Mouse (Mus musculus) embryonic fibroblast, embryonic 13.5 days (primary cell): ENCODE data around the gene Pradc1. TPM values are rescaled to one million over a fixed set of nuclear protein-coding genes. Genes with fewer than 3 reads are reported as not detected.

Experiments
- H3K27ac ChIP-seq: 2 replicates; pipeline ENCODE4 v1.5.1; 2012; ENCODE audit warnings: low read length, control low read depth, inconsistent platforms; ENCODE audit not compliant: insufficient read depth
- H3K4me1 ChIP-seq: 2 replicates; pipeline ENCODE4 v1.6.1; 2011; ENCODE audit warnings: low read length; ENCODE audit not compliant: control insufficient read depth, insufficient read depth
- H3K4me3 ChIP-seq: 2 replicates; pipeline ENCODE4 v1.5.1; 2011; ENCODE audit warnings: mild to moderate bottlenecking, control low read depth, low read length; ENCODE audit not compliant: insufficient read depth
- CTCF ChIP-seq: IDR thresholded peaks from 2 replicates; pipeline ENCODE4 v1.5.1; 2011; ENCODE audit warnings: mild to moderate bottlenecking, control low read depth, low read length, moderate library complexity, borderline replicate concordance; ENCODE audit not compliant: insufficient read depth
- POLR2A ChIP-seq: IDR thresholded peaks from 2 replicates; pipeline ENCODE4 v1.6.1; 2011; ENCODE audit warnings: low read depth, mild to moderate bottlenecking, control low read depth, low read length, moderate library complexity
- polyA plus RNA-seq: library from polyadenylated mRNA; stranded (reverse); fragments of >200 nt; gene quantifications from 2 replicates; pipeline ENCODE4 v1.2.4, GENCODE M21; 2011; ENCODE audit warnings: low read depth; ENCODE audit not compliant: missing spikeins, insufficient read length

Pradc1 gene
- polyA plus RNA-seq, 1 experiment = 9.9 TPM

DNA sequence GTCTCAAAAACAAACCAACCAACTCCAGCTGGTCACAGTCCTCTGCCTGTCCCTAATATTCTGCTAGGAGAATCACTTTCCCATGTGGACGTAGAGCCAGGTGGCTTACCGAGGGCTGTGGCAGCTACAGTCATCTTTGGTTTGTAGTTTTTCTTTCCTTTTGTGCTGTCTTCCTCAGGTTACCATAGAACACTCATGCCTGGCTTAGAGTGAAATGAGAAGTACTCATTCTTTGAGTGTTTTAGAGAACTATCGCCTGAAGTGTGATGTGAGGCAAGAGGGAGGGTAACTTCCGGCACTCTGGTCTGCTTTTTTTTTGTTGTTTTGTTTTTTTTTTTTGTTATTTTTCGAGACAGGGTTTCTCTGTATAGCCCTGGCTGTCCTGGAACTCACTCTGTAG lies 17.9 kb downstream of the Pradc1 start:
- no peak overlapping the region for H3K4me3 ChIP-seq
- H3K4me1 ChIP-seq = peaks cover 13% of the 10 kb centered on the region
- H3K27ac ChIP-seq = no peak overlapping the region
- TF ChIP-seq POLR2A (no peak), CTCF (no peak)

DNA sequence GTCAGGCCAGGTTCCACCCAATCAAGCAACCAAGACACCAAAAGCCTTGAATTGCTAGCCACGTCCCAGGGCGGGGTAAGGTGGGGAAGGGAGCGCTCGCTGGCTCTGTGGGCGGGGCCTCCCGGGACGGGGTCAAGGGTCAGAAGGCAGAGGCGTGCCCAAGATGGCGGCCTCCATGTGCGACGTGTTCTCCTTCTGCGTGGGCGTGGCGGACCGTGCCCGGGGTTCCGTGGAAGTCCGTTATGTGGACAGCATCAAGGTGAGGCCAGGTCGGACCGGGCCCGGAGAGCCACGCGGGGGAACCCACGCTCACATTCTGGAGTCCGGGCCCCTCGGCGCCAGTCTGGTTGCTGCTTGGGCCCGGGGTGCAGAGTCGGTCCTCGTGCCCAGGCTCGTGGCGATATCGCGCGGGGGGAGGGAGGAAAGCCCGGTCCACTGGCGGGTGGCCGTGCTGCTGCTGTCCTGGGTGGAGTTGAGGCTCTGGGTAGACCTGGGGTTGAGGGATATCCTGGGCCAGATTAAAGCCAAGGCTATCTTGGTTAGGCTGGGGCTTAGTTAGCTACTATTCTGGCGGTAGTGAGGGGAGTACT lies 19.8 kb downstream of the Pradc1 start, which contains the start of gene Smyd5:
TSS of gene Smyd5 (plus strand) at position 148 of the 590 bp plus-strand sequence.
- TF ChIP-seq CTCF (no peak), POLR2A (peak; percentile 72)
- Histone ChIP-seq H3K4me1 (peaks cover 9% of the 10 kb centered on the region), H3K4me3 (peak within 1 kb of the TSS; percentile 90), H3K27ac (no peak within 1 kb of the TSS)

DNA sequence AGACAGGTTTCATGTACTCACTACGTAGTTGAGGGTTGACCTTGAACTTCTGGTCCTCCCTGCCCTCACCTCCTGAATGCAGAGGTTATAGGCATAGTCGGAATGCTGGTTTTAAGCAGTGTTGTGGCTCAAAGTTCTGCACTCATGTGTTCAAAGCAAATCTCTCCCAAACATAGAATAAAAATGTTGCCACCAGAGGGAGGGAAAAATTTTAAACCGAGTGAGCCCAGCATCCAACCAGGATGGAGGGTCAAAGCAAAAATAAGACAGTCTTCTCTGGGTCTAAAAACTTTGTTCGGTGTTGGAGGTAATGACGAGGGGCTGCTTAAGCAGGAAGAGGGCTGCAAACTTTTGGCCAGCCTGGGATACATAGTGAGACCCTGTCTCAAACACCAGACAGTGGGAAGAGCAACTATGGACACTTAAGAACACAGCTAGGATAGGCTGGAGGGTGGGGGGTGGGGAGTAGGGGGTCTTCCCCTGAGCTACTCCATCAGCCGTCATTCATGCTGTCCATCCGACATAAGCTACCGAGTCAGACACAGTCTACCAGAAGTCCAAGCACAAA lies 20.4 kb downstream of the Pradc1 start:
- no peak for TF ChIP-seq CTCF
- TF ChIP-seq POLR2A = no peak

DNA sequence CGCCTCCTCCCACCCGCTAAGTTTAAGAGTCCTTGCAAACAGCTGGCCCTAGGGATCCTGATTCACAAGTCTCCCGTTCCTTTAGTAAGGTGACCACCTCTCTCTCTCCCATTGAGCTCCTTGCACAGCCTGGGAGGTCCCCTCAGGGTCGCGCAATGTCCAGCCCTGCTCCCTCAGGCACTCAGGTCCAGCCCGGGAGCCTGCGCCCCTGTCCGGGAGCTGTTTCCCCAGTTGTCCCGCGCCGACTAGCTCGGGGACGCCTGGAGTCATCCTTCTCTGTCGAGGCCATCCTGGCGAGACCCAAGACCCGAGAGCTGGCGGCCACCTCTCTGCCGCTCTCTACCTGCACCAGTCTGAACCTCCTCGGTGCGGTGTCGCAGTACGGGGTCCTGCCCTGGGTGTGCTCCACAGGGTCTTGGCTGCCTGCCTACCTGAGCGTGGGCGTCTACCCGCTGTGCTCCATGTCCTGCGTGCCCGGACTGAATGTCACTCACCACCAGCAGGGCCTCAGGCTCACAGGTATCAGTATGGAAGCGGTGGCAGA lies 27.9 kb downstream of the Pradc1 start, which contains the start of gene Noto:
TSS of gene Noto (plus strand) at position 51 of the 544 bp plus-strand sequence.
- TF ChIP-seq CTCF (no peak), POLR2A (no peak)
- Histone ChIP-seq H3K4me1 (no peaks in the 10 kb centered on the region), H3K4me3 (no peak within 1 kb of the TSS), H3K27ac (no peak within 1 kb of the TSS)

More for the DNA sequence above, 20.4 kb downstream of the Pradc1 start:
- Histone ChIP-seq H3K4me1 (peaks cover 7% of the 10 kb centered on the region), H3K4me3 (peak overlapping the region; percentile 90), H3K27ac (no peak overlapping the region)

DNA sequence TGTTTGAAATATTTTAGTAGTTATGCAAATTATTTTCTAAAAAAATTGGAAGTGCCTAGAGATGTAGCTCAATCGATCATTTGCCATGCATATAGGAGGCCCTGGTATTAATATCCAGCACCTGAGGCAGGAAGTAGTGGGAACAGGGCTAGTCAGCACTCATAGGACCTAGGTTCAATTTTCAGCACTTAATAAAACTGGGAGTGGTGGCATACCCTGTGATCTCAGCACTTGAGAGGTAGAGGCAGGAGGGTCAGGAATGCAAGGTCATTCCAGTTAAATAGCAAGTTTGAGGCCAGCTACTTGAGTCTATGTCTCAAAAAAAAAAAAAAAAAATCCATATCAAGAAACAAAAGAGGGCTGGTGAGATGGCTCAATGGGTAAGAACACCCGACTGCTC lies 32.6 kb downstream of the Pradc1 start:
- TF ChIP-seq CTCF (no peak), POLR2A (no peak)
- H3K4me3 ChIP-seq = no peak overlapping the region
- no peak overlapping the region for H3K27ac ChIP-seq

DNA sequence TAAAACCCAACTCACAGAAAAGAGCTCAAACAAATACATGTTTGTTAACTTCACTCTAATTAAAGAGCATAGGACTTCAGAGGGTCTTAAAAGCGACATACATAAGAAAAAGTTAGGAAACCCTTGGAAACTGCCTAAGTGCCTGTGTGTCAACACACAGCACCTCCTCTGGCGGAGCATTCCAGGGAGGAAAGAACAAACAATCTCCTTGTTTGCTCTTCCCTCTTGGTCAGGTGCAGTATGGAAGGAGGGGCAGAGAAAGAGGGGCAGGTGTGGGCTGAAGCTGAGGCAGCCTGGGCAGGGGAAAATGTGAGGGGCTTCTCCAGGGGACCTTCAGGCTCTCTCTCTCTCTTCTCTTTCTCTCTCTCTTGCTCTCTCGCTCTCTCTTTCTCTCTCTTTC lies 35.9 kb downstream of the Pradc1 start:
- no peaks in the 10 kb centered on the region for H3K4me1 ChIP-seq
- H3K27ac ChIP-seq = no peak overlapping the region
- TF ChIP-seq CTCF = no peak
- TF ChIP-seq POLR2A = no peak

More for the DNA sequence above, 32.6 kb downstream of the Pradc1 start:
- H3K4me1 ChIP-seq = no peaks in the 10 kb centered on the region

DNA sequence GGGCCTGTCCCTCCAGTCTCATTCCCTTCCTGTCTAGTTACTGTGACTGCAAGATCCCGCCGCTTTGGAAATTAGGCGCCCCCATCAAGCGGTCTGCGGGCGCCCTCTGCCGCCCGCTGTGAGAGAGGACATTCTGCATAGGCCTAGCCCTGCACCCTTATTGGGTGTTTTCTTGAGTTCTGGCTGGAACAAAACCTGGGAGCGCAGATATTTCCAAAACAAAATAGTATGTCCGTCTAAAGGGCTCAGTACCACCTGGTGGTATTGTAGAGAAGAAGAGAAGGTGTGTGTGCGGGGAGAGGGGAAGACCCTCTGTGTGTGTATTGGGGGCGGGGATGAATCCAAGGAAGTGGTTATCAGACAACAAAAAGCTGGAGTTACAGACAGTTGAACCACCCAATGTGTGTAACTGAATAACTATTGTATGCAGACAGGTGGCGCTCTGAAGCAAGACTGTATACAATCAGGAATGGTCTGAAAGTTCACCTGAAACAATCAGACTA lies 40.9 kb downstream of the Pradc1 start:
- Histone ChIP-seq H3K4me3 (no peak overlapping the region), H3K27ac (no peak overlapping the region), H3K4me1 (no peaks in the 10 kb centered on the region)
- peak; percentile 47; the same call in 1 of the 2 replicates for TF ChIP-seq CTCF
- no peak for TF ChIP-seq POLR2A

More for the DNA sequence above, 35.9 kb downstream of the Pradc1 start:
- no peak overlapping the region for H3K4me3 ChIP-seq

DNA sequence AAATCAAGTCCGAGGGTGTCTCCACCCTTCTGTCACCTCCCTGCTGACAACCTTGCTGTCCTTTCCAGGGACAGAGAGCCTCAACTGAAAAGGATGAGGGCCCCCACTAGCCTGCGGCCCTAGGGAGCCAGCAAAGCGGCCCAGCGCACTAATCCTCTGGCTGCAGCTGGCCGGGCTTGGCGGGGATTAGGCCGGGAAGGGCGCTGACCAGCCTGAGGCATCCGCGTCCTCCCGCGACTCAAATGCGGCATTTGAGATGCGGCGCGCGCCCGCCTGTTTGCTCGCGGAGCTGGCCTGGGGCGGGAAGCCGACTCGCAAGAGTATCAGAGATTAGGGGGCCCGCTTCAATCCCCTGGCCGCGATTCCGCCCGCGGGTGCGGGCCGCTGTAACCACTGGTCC lies 42.8 kb downstream of the Pradc1 start:
- Histone ChIP-seq H3K27ac (no peak overlapping the region), H3K4me3 (no peak overlapping the region), H3K4me1 (no peaks in the 10 kb centered on the region)
- TF ChIP-seq CTCF = no peak
- no peak for TF ChIP-seq POLR2A

DNA sequence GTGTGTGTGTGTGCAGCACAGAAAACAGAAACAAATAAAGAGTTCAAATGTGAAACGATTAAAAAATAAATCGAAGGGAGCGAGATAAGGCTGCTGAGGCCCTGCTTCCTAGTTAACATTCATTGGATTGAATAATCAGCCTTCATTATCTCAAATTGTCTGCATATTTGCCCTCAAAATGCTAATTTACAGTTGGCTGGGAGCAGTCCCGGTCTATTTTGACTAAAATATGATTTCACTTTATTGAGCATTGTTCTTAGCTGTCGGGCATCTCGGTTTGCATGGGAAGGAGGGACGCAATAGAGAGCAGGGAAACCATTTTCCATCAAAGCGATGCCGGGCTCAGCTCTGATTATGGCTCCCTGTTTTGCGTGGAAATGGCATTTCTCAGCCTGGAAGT lies 48.7 kb downstream of the Pradc1 start:
- H3K4me1 ChIP-seq = no peaks in the 10 kb centered on the region
- H3K4me3 ChIP-seq = no peak overlapping the region
- TF ChIP-seq POLR2A (no peak), CTCF (no peak)
- no peak overlapping the region for H3K27ac ChIP-seq

DNA sequence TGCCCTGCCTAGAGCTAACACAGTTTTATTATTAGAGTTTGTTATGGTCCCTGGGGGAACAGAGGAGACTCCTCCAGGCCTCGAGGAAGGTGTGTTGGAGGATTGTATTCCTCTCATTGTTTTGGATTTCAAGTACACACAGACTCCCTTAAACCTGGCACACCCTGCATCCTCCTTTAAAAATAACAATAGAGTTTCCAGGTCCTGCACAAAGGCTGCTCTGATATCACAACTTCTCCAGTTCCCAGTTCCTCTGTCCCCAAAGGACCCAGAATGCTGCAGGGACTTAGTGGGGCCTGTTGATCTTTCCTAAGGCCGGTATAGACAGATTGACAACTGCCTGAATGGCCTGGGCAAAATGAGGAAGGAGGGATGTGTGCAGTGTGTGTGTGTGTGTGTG lies 49.2 kb downstream of the Pradc1 start:
- Histone ChIP-seq H3K4me3 (no peak overlapping the region), H3K4me1 (no peaks in the 10 kb centered on the region), H3K27ac (no peak overlapping the region)
- TF ChIP-seq POLR2A = no peak
- no peak for TF ChIP-seq CTCF

DNA sequence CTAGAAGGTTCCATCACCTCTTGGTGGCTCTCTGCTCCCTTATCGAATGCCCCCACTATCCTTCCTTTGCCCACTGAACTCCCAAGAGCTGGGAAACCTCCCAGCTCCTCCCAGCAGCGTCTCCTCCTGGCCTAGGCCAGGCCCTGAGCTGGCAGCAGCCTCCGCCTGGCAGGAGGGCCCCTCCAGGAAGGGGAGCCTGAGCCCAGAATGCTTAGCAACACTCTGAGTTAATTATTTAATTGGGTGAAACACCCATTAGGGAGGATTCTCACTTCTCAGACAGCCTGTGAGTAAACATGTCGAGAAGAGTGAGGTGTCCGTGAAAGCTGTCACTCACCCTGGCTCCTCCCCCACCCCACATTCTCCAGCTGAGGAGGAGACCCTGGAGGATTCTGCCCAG lies 52.1 kb downstream of the Pradc1 start:
- Histone ChIP-seq H3K4me3 (no peak overlapping the region), H3K27ac (no peak overlapping the region), H3K4me1 (no peaks in the 10 kb centered on the region)
- TF ChIP-seq CTCF = no peak
